Mouse (Mus musculus) liver, adult (tissue): Measurements from ENCODE around the gene Adarb1.

ENCODE experiments used
- GATA4 ChIP-seq: IDR thresholded peaks from 2 replicates; pipeline ENCODE4 v1.6.1; 2014; ENCODE audit warnings: mild to moderate bottlenecking, low read length; ENCODE audit not compliant: insufficient replicate concordance

Gene Adarb1

GRCm38 (mm10) chr10:77409154-77409553 lies 8.9 kb downstream of the Adarb1 start:
- no peak for TF ChIP-seq GATA4

GRCm38 (mm10) chr10:77408241-77408640 lies 9.8 kb downstream of the Adarb1 start:
- TF ChIP-seq GATA4: no peak

GRCm38 (mm10) chr10:77406486-77406885 lies 11.6 kb downstream of the Adarb1 start:
- no peak for TF ChIP-seq GATA4

GRCm38 (mm10) chr10:77402463-77402862 lies 15.6 kb downstream of the Adarb1 start:
- TF ChIP-seq GATA4: no peak

- no peak for TF ChIP-seq GATA4
Observed at GRCm38 (mm10) chr10:77401039-77401438, 17.0 kb downstream of the Adarb1 start.

GRCm38 (mm10) chr10:77399938-77400337 lies 18.1 kb downstream of the Adarb1 start:
- TF ChIP-seq GATA4: no peak

GRCm38 (mm10) chr10:77398082-77398481 lies 20.0 kb downstream of the Adarb1 start:
- TF ChIP-seq GATA4: peak; percentile 67; the same call in 1 of the 2 replicates

- TF ChIP-seq GATA4: peak; percentile 95
Observed at GRCm38 (mm10) chr10:77397056-77397642, 20.9 kb downstream of the Adarb1 start.

- no peak for TF ChIP-seq GATA4
Observed at GRCm38 (mm10) chr10:77396015-77396414, 22.1 kb downstream of the Adarb1 start.

GRCm38 (mm10) chr10:77391072-77391471 lies 27.0 kb downstream of the Adarb1 start:
- TF ChIP-seq GATA4: no peak

GRCm38 (mm10) chr10:77387558-77387957 lies 30.5 kb downstream of the Adarb1 start:
- no peak for TF ChIP-seq GATA4

GRCm38 (mm10) chr10:77385731-77386130 lies 32.3 kb downstream of the Adarb1 start:
- TF ChIP-seq GATA4: no peak

- TF ChIP-seq GATA4: no peak
Observed at GRCm38 (mm10) chr10:77383045-77383444, 35.0 kb downstream of the Adarb1 start.

- TF ChIP-seq GATA4: no peak
Observed at GRCm38 (mm10) chr10:77381191-77381590, 36.9 kb downstream of the Adarb1 start.

- no peak for TF ChIP-seq GATA4
Observed at GRCm38 (mm10) chr10:77380716-77381115, 37.4 kb downstream of the Adarb1 start.

GRCm38 (mm10) chr10:77379199-77379598 lies 38.9 kb downstream of the Adarb1 start:
- no peak for TF ChIP-seq GATA4

- no peak for TF ChIP-seq GATA4
Observed at GRCm38 (mm10) chr10:77376056-77376455, 42.0 kb downstream of the Adarb1 start.
